ENCODE assay signal across 8 mouse cellular contexts in genomic region chr11:97576136-97576906, GRCm38 (mm10). TPM values are rescaled to one million over a fixed set of nuclear protein-coding genes. Genes with fewer than 3 reads are reported as not detected.
A peak's percentile ranks its signal among the peaks of the same experiment; 100 is the strongest.
DNase-seq lines count a peak whose midpoint lies in the region; ATAC-seq and TF ChIP-seq lines count a peak whose summit lies in the region.

Gene Srcin1, minus strand, starts transcription at chr11:97576186.

- H3K4me3 ChIP-seq in lung, adult 2 months (replicated peaks; ENCODE audit: extremely low read depth, low read depth, low read length), result peak within 1 kb of the TSS; percentile 61

- ATAC-seq in erythroblast, adult 5-6 weeks (replicated peaks; ENCODE audit: low FRiP score, poor library complexity, severe bottlenecking), result peak; percentile 24; the same call in 1 of the 2 replicates

- whole genome bisulfite sequencing in lung, adult 2 months, result 27% methylated on average over 9 of the region's 9 CpGs

- TF ChIP-seq CTCF in lung, adult 2 months (IDR thresholded peaks at IDR 0.05; ENCODE audit: insufficient read depth, low read length), result no peak

- DNase-seq in 3134 (ENCODE audit: extremely low read depth, insufficient read length, low spot score), result peak; percentile 63
- peak; percentile 89 for DNase-seq in adrenal gland, adult 8-10 months
- DNase-seq in heart, postnatal 14 days, result peak; percentile 54 to 67
- peak; percentile 53 to 76 for DNase-seq in layer of hippocampus, adult 18-20 months (ENCODE audit: low spot score in 2 of 2)
- DNase-seq in lung, adult 2 months, result peak; percentile 41
- peak; percentile 76 for DNase-seq in right cerebral cortex, postnatal 4 days
- no peak for DNase-seq in thymus, postnatal 36 days

- intact Hi-C loops in heart, postnatal 14 days (cut with DNase I), result loop anchor here (5.0 kb wide), 2 partner anchors 44 to 46 kb away; no protein-coding TSS in a partner anchor

- H3K4me1 ChIP-seq in lung, adult 2 months (ENCODE audit: control insufficient read depth, insufficient read depth, low read length), result 0 out of 2 replicates have a peak, but pooled peaks cover 5% of the 10 kb centered on the region

- TF ChIP-seq POLR2A in lung, adult 2 months (IDR thresholded peaks at IDR 0.05; ENCODE audit: borderline replicate concordance, extremely low read depth, low read depth, low read length), result no peak

RNA-seq across cellular contexts. Expression of gene Srcin1, which starts in this region (rescaled TPM):
- total RNA-seq in adrenal gland, adult 8-10 months (2022), result 10 to 100 TPM; 10.7 to 37.6 (median 19.9) TPM
- total RNA-seq in erythroblast, adult 5-6 weeks (2015; ENCODE audit: low replicate concordance), result not detected in 2 replicates
- not detected in 2 replicates for total RNA-seq in erythroblast, adult 5-6 weeks (2017; ENCODE audit: low replicate concordance)
- under 1 TPM; 0.29 to 0.34 TPM for total RNA-seq in heart, postnatal 14 days (2021)
- total RNA-seq in layer of hippocampus, adult 18-20 months (2021), result 100 to 1,000 TPM; 218 to 221 TPM
- 6.4 and 7.0 TPM in 2 replicates for polyA plus RNA-seq in lung, adult 2 months (2012; rRNA removed)

Comparison
In these comparisons a context has a peak if more than half of its experiments do, and no peak if none do; other contexts are left out.
1. RNA of gene Srcin1 (total RNA-seq): 218 to 221 TPM in layer of hippocampus, adult 18-20 months and 10.7 to 37.6 TPM in adrenal gland, adult 8-10 months; 0.29 to 0.34 TPM in heart, postnatal 14 days and not detected in erythroblast, adult 5-6 weeks; every median in the first group is over 4 times any median in the second.
2. RNA of gene Srcin1 (total RNA-seq): 218 to 221 TPM in layer of hippocampus, adult 18-20 months; 10.7 to 37.6 TPM in adrenal gland, adult 8-10 months; every median in the first group is over 4 times any median in the second.
3. Peak in ATAC-seq in erythroblast, adult 5-6 weeks; RNA of the gene not detected or under 1 TPM.
4. Peak in DNase-seq in heart, postnatal 14 days; RNA of the gene not detected or under 1 TPM.
5. DNase-seq: peak in 3134 (single experiment), adrenal gland, adult 8-10 months (single experiment), layer of hippocampus, adult 18-20 months (2 of 2), lung, adult 2 months (single experiment) and right cerebral cortex, postnatal 4 days (single experiment); none in thymus, postnatal 36 days (0 of 2).